Mouse (Mus musculus) testis, adult 2 months (tissue): ENCODE data around the gene Mapk1ip1l. TPM values are rescaled to one million over a fixed set of nuclear protein-coding genes. Genes with fewer than 3 reads are reported as not detected.
A peak's percentile ranks its signal among the peaks of the same experiment; 100 is the strongest.

Experiments used
- H3K27ac ChIP-seq: fragments of 200-500 bp; 2 replicates; pipeline ENCODE4 v1.5.1; 2012; ENCODE audit warnings: low read depth, low read length; ENCODE audit not compliant: control insufficient read depth, insufficient read depth
- H3K27me3 ChIP-seq: fragments of 200-500 bp; 2 replicates; pipeline ENCODE4 v1.6.1; 2012; ENCODE audit warnings: mild to moderate bottlenecking, low read length, moderate library complexity; ENCODE audit not compliant: control insufficient read depth, insufficient read depth
- H3K36me3 ChIP-seq: fragments of 200-500 bp; 2 replicates; pipeline ENCODE4 v1.6.1; 2012; ENCODE audit warnings: mild to moderate bottlenecking, low read length; ENCODE audit not compliant: control insufficient read depth, insufficient read depth
- H3K4me1 ChIP-seq: fragments of 200-500 bp; 2 replicates; pipeline ENCODE4 v1.6.1; 2012; ENCODE audit warnings: low read length; ENCODE audit not compliant: control insufficient read depth, insufficient read depth
- H3K4me3 ChIP-seq: fragments of 200-500 bp; 2 replicates; pipeline ENCODE4 v1.5.1; 2012; ENCODE audit warnings: low read depth, mild to moderate bottlenecking, low read length, moderate library complexity, mixed read lengths; ENCODE audit not compliant: control insufficient read depth
- CTCF ChIP-seq: fragments of 200-500 bp; IDR thresholded peaks from 2 replicates; pipeline ENCODE4 v1.5.1; 2012; ENCODE audit warnings: low read depth, mild to moderate bottlenecking, inconsistent platforms, low read length, moderate library complexity; ENCODE audit not compliant: control insufficient read depth, insufficient read depth, insufficient replicate concordance
- POLR2A ChIP-seq: fragments of 200-500 bp; IDR thresholded peaks from 2 replicates; pipeline ENCODE4 v1.6.1; 2012; ENCODE audit warnings: low read depth, mild to moderate bottlenecking, inconsistent platforms, low read length, moderate library complexity; ENCODE audit not compliant: control insufficient read depth
- polyA plus RNA-seq: library from polyadenylated mRNA; depleted of rRNA; stranded (reverse); fragments of >200 nt; gene quantifications from 2 replicates; pipeline ENCODE4 v1.2.3, GENCODE M21; 2012

The Mapk1ip1l gene
- polyA plus RNA-seq, 1 experiment, result 41.8 TPM

GRCm38 (mm10) chr14:47276036-47276603 lies 21.9 kb upstream of the Mapk1ip1l start:
- no peaks in the 10 kb centered on the region for H3K4me1 ChIP-seq
- no peaks in the 10 kb centered on the region for H3K27me3 ChIP-seq
- TF ChIP-seq POLR2A (no peak), CTCF (no peak)
- peak overlapping the region; percentile 86; the same call in 1 of the 2 replicates for H3K27ac ChIP-seq
- peak overlapping the region; percentile 95 for H3K4me3 ChIP-seq
- H3K36me3 ChIP-seq, result no peaks in the 10 kb centered on the region

- Histone ChIP-seq H3K27ac (peak within 1 kb of the TSS; percentile 86), H3K4me1 (no peaks in the 10 kb centered on the region), H3K36me3 (no peaks in the 10 kb centered on the region), H3K4me3 (peak within 1 kb of the TSS; percentile 95), H3K27me3 (no peaks in the 10 kb centered on the region)
- TF ChIP-seq POLR2A (peak; percentile 70), CTCF (peak; percentile 3; the same call in 1 of the 2 replicates)
These were observed 21.3 kb upstream of the Mapk1ip1l start, which contains the start of the genes Wdhd1 and Socs4 for GRCm38 (mm10) chr14:47276637-47277393. Gene Wdhd1, minus strand, starts transcription at chr14:47276857. Gene Socs4, plus strand, starts transcription at chr14:47276931.

- H3K36me3 ChIP-seq, result no peaks in the 10 kb centered on the region
- no peak overlapping the region for H3K27ac ChIP-seq
- no peak for TF ChIP-seq CTCF
- no peak overlapping the region for H3K4me3 ChIP-seq
- H3K4me1 ChIP-seq, result no peaks in the 10 kb centered on the region
- no peaks in the 10 kb centered on the region for H3K27me3 ChIP-seq
These were observed 19.0 kb upstream of the Mapk1ip1l start for GRCm38 (mm10) chr14:47279058-47279457.

- no peaks in the 10 kb centered on the region for H3K27me3 ChIP-seq
- H3K27ac ChIP-seq, result no peak overlapping the region
- H3K4me1 ChIP-seq, result no peaks in the 10 kb centered on the region
- H3K4me3 ChIP-seq, result no peak overlapping the region
- TF ChIP-seq POLR2A, result no peak
- no peaks in the 10 kb centered on the region for H3K36me3 ChIP-seq
These were observed 16.5 kb upstream of the Mapk1ip1l start for GRCm38 (mm10) chr14:47281535-47281934.

- no peak for TF ChIP-seq CTCF
- H3K27me3 ChIP-seq, result no peaks in the 10 kb centered on the region
- no peak overlapping the region for H3K27ac ChIP-seq
- no peaks in the 10 kb centered on the region for H3K36me3 ChIP-seq
- H3K4me1 ChIP-seq, result no peaks in the 10 kb centered on the region
- no peak overlapping the region for H3K4me3 ChIP-seq
These were observed 14.5 kb upstream of the Mapk1ip1l start for GRCm38 (mm10) chr14:47283568-47283967.

- no peak overlapping the region for H3K4me3 ChIP-seq
- H3K27me3 ChIP-seq, result no peaks in the 10 kb centered on the region
- H3K27ac ChIP-seq, result no peak overlapping the region
- H3K4me1 ChIP-seq, result no peaks in the 10 kb centered on the region
- no peak for TF ChIP-seq POLR2A
- TF ChIP-seq CTCF, result no peak
- no peaks in the 10 kb centered on the region for H3K36me3 ChIP-seq
These were observed 12.8 kb upstream of the Mapk1ip1l start for GRCm38 (mm10) chr14:47285271-47285670.

GRCm38 (mm10) chr14:47286215-47286614 lies 11.9 kb upstream of the Mapk1ip1l start:
- no peaks in the 10 kb centered on the region for H3K36me3 ChIP-seq
- H3K27ac ChIP-seq, result no peak overlapping the region
- H3K4me3 ChIP-seq, result no peak overlapping the region
- no peaks in the 10 kb centered on the region for H3K27me3 ChIP-seq
- no peak for TF ChIP-seq POLR2A
- no peak for TF ChIP-seq CTCF
- no peaks in the 10 kb centered on the region for H3K4me1 ChIP-seq

- no peaks in the 10 kb centered on the region for H3K4me1 ChIP-seq
- TF ChIP-seq CTCF, result no peak
- no peak for TF ChIP-seq POLR2A
- H3K27ac ChIP-seq, result no peak overlapping the region
- no peaks in the 10 kb centered on the region for H3K27me3 ChIP-seq
- H3K4me3 ChIP-seq, result no peak overlapping the region
- no peaks in the 10 kb centered on the region for H3K36me3 ChIP-seq
These were observed 11.0 kb upstream of the Mapk1ip1l start for GRCm38 (mm10) chr14:47287021-47287420.
